ENCODE assay signal across 8 mouse cellular contexts in the genomic region with DNA sequence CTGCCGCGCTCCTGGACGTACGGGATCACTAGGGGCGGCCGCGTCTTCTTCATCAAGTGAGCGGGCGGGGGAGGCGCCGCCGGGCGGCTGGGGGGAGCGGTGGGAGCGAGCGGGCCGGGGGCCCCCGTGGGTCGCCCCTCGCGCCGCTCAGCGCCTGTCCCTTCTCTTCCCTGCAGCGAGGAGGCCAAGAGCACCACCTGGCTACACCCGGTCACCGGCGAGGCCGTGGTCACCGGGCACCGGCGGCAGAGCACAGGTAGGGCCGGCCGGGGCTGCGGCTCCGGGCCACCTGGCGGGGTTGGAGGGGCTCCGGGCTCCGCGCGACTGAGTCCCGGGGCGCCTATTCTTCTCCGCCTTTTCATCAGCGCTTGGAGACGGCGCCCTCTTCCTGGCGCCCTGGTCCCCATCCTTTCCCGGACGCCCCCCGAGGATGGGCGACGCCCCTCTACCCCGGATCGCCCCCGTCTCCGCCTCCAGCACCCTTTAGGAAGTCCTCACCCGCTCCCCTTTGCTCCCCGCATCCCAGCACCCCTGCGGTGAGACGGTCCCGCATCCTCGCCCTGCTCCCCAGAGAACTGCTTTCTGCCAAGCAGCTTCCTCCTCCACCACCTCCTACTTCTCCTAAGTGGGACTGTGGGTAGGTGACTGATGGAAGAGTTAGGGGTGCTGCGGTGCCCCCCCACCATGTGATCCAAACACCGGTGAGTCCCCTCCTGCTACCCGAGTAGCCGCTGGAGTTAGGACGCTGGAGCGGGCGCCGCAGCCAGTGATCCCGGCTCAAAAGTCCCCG. TPM values are rescaled to one million over a fixed set of nuclear protein-coding genes. Genes with fewer than 3 reads are reported as not detected.
DNase-seq lines count a peak whose midpoint lies in the region; ATAC-seq and TF ChIP-seq lines count a peak whose summit lies in the region.

No protein-coding gene starts in this region.

- peaks cover 5% of the 10 kb centered on the region for H3K4me1 ChIP-seq in erythroblast, embryonic 14.5 days (ENCODE audit: control insufficient read depth)
- peaks cover 3% of the 10 kb centered on the region; the same call in 1 of the 2 replicates for H3K4me1 ChIP-seq in cortical plate, adult 2 months (ENCODE audit: control insufficient read depth, insufficient read depth, low read length)
- H3K4me1 ChIP-seq in intestine, embryonic 16.5 days (ENCODE audit: control insufficient read depth, insufficient read depth, low read length): peaks cover 5% of the 10 kb centered on the region; the same call in 1 of the 2 replicates
- no peaks in the 10 kb centered on the region for H3K4me1 ChIP-seq in liver, embryonic 11.5 days (replicated peaks; ENCODE audit: control insufficient read depth, insufficient read depth, low read length)
- H3K4me1 ChIP-seq in stomach, postnatal 0 days (replicated peaks; ENCODE audit: control insufficient read depth, insufficient read depth): no peaks in the 10 kb centered on the region

- peaks cover 34% of the 10 kb centered on the region for H3K27me3 ChIP-seq in erythroblast, embryonic 14.5 days (ENCODE audit: control insufficient read depth)
- H3K27me3 ChIP-seq in intestine, embryonic 16.5 days (replicated peaks; ENCODE audit: control insufficient read depth, insufficient read depth, low read length): no peaks in the 10 kb centered on the region
- H3K27me3 ChIP-seq in liver, embryonic 11.5 days (replicated peaks; ENCODE audit: control insufficient read depth, insufficient read depth, low read length): no peaks in the 10 kb centered on the region
- no peaks in the 10 kb centered on the region for H3K27me3 ChIP-seq in stomach, postnatal 0 days (ENCODE audit: control insufficient read depth, insufficient read depth, low read length)

- peaks cover 3% of the 10 kb centered on the region; the same call in 1 of the 2 replicates for H3K36me3 ChIP-seq in erythroblast, embryonic 14.5 days (ENCODE audit: control insufficient read depth)
- H3K36me3 ChIP-seq in intestine, embryonic 16.5 days (ENCODE audit: control insufficient read depth, insufficient read depth, low read length): no peaks in the 10 kb centered on the region
- H3K36me3 ChIP-seq in liver, embryonic 11.5 days (ENCODE audit: control insufficient read depth, insufficient read depth, low read length): no peaks in the 10 kb centered on the region; the same call in 1 of the 2 replicates
- H3K36me3 ChIP-seq in stomach, postnatal 0 days (ENCODE audit: control insufficient read depth, insufficient read depth, low read length): no peaks in the 10 kb centered on the region; the same call in 1 of the 2 replicates

- ATAC-seq in erythroblast, adult 5-6 weeks (replicated peaks; ENCODE audit: low FRiP score, poor library complexity, severe bottlenecking): no peak
- ATAC-seq in granulocyte monocyte progenitor cell, adult 5-6 weeks (replicated peaks; ENCODE audit: poor library complexity, severe bottlenecking): peak; percentile 59
- ATAC-seq in intestine, embryonic 16.5 days: peak; percentile 76
- peak; percentile 60 for ATAC-seq in liver, embryonic 11.5 days (replicated peaks; ENCODE audit: low FRiP score)
- ATAC-seq in stomach, postnatal 0 days (ENCODE audit: low FRiP score, low TSS enrichment): peak; percentile 66

- H3K27ac ChIP-seq in cortical plate, adult 2 months (ENCODE audit: insufficient read depth, low read length): peak overlapping the region; percentile 91
- peak overlapping the region; percentile 93 for H3K27ac ChIP-seq in intestine, embryonic 16.5 days (ENCODE audit: low read length)
- H3K27ac ChIP-seq in liver, embryonic 11.5 days (ENCODE audit: low read depth, low read length): peak overlapping the region; percentile 77
- H3K27ac ChIP-seq in stomach, postnatal 0 days (replicated peaks): peak overlapping the region; percentile 98

- no peak for TF ChIP-seq EP300 in stomach, postnatal 0 days (optimal IDR thresholded peaks at IDR 0.05)

- TF ChIP-seq CTCF in cortical plate, adult 2 months (IDR thresholded peaks at IDR 0.05; ENCODE audit: extremely low read depth, insufficient read depth, low read length): no peak
- TF ChIP-seq CTCF in stomach, postnatal 0 days (IDR thresholded peaks at IDR 0.05; ENCODE audit: low read depth): no peak

- peak overlapping the region; percentile 76 for H3K4me2 ChIP-seq in intestine, embryonic 16.5 days (ENCODE audit: low read depth, low read length)
- H3K4me2 ChIP-seq in liver, embryonic 11.5 days: peak overlapping the region; percentile 89
- H3K4me2 ChIP-seq in stomach, postnatal 0 days (replicated peaks; ENCODE audit: low read depth): peak overlapping the region; percentile 78

- 1% methylated on average over 48 of the region's 72 CpGs for WGBS in intestine, embryonic 16.5 days
- under 1% methylated on average over 62 of the region's 72 CpGs for WGBS in liver, embryonic 11.5 days
- under 1% methylated on average over 52 of the region's 72 CpGs for WGBS in stomach, postnatal 0 days

- H3K4me3 ChIP-seq in erythroblast, embryonic 14.5 days (replicated peaks): peak overlapping the region; percentile 65
- peak overlapping the region; percentile 86 for H3K4me3 ChIP-seq in cortical plate, adult 2 months (ENCODE audit: insufficient read depth, low read length)
- H3K4me3 ChIP-seq in intestine, embryonic 16.5 days (ENCODE audit: low read length): peak overlapping the region; percentile 100
- H3K4me3 ChIP-seq in liver, embryonic 11.5 days (ENCODE audit: low read depth, low read length): peak overlapping the region; percentile 89
- H3K4me3 ChIP-seq in stomach, postnatal 0 days (ENCODE audit: low read depth, low read length): peak overlapping the region; percentile 99

- peak; percentile 73 for DNase-seq in liver, embryonic 11.5 days (ENCODE audit: low spot score)
- peak; percentile 37 for DNase-seq in naive thymus-derived CD4-positive, alpha-beta T cell, adult 2 months (ENCODE audit: low read depth)
- no peak for DNase-seq in stomach, postnatal 0 days (ENCODE audit: low spot score)

- no peak for TF ChIP-seq POLR2A in cortical plate, adult 2 months (IDR thresholded peaks at IDR 0.05; ENCODE audit: extremely low read depth, insufficient read depth, low read length)

- H3K9me3 ChIP-seq in erythroblast, embryonic 14.5 days (ENCODE audit: control insufficient read depth, low read length): no peaks in the 10 kb centered on the region
- no peaks in the 10 kb centered on the region for H3K9me3 ChIP-seq in intestine, embryonic 16.5 days (ENCODE audit: control insufficient read depth, low read length)
- H3K9me3 ChIP-seq in liver, embryonic 11.5 days (ENCODE audit: control insufficient read depth, low read length): no peaks in the 10 kb centered on the region
- H3K9me3 ChIP-seq in stomach, postnatal 0 days (ENCODE audit: control insufficient read depth, low read length): 0 out of 2 replicates have a peak, but pooled peaks cover 3% of the 10 kb centered on the region

- H3K9ac ChIP-seq in intestine, embryonic 16.5 days (ENCODE audit: low read depth, low read length): peak overlapping the region; percentile 97
- H3K9ac ChIP-seq in liver, embryonic 11.5 days (ENCODE audit: low read depth, low read length): peak overlapping the region; percentile 80
- H3K9ac ChIP-seq in stomach, postnatal 0 days (ENCODE audit: low read length): peak overlapping the region; percentile 99

RNA-seq across cellular contexts. Expression of gene Plekha5, which starts 0.5 kb away (rescaled TPM):
- polyA plus RNA-seq in erythroblast, embryonic 14.5 days (2012): 0.01 TPM in 1 of 2 replicates, not detected in the other
- not detected in 2 replicates for total RNA-seq in erythroblast, adult 5-6 weeks (2015; ENCODE audit: low replicate concordance)
- 0.60 and 0.98 TPM in 2 replicates for total RNA-seq in erythroblast, adult 5-6 weeks (2017; ENCODE audit: low replicate concordance)
- polyA plus RNA-seq in cortical plate, adult 2 months (2012; rRNA removed): 106 and 113 TPM in 2 replicates
- 7.2 and 15.4 TPM in 2 replicates for total RNA-seq in granulocyte monocyte progenitor cell, adult 5-6 weeks (2014; fragmentation: Nextera tagmentation)
- 5.2 and 5.5 TPM in 2 replicates for total RNA-seq in granulocyte monocyte progenitor cell, adult 5-6 weeks (2017)
- 27.9 and 30.1 TPM in 2 replicates for polyA plus RNA-seq in intestine, embryonic 16.5 days (2015; fragmentation: Nextera tagmentation; extraction: Ambion mirVana)
- 28.6 and 30.7 TPM in 2 replicates for polyA plus RNA-seq in liver, embryonic 11.5 days (2014; fragmentation: Nextera tagmentation; extraction: Ambion mirVana)
- 23.1 and 24.2 TPM in 2 replicates for polyA plus RNA-seq in stomach, postnatal 0 days (2015; fragmentation: Nextera tagmentation; extraction: Ambion mirVana)

Comparison
In these comparisons a context has a peak if more than half of its experiments do, and no peak if none do; other contexts are left out.
1. RNA of gene Plekha5, which starts 0.5 kb away (polyA plus RNA-seq): 106 to 113 TPM in cortical plate, adult 2 months, 27.9 to 30.1 TPM in intestine, embryonic 16.5 days, 28.6 to 30.7 TPM in liver, embryonic 11.5 days and 23.1 to 24.2 TPM in stomach, postnatal 0 days; 0.01 TPM in erythroblast, embryonic 14.5 days; every median in the first group is over 10 times any median in the second.
2. Peak in every context shown above with its lines, with median percentiles within 50 percentile points of each other: H3K4me3 ChIP-seq, H3K27ac ChIP-seq, H3K4me2 ChIP-seq and H3K9ac ChIP-seq.